Mouse (Mus musculus): ENCODE measurements around the gene Sec14l5.
A peak's percentile ranks its signal among the peaks of the same experiment; 100 is the strongest.

The Sec14l5 gene

DNA sequence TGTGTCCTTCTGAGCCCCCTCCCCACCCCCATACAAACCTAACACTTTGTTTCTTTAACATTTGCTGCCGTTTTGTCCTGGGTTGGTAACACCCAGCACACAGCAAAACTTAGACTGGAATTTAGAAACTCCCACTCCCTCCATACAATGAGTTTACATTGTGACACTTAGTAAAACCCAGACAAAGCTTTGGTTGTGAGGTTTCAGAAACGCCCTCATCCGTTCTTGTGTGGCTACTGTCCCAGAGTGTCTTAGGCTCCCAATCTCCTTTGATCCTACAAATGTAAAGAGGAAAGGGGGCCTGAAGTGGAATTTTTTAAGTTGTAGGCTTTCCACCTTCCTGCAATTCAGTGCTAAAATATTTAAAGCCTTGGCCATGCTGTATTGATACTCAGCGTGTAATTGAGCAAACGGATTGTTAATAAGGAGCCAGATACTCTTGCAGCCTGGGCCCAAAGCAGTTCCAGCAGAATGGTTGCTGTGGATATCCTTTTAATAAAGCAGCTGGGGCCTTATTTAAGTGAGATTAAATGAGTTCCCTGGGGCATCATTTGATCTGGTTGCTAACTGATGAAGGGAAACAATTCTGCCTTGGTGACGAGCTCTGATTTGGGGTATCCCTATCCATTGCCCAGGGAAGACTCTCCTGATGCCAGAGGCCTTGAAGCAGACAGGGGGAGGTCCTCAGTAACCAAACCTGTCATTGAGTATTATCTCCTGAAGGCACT, 6.6 kb downstream of the Sec14l5 start:
- DNase-seq (ENCODE audit: low spot score in 2 of 2): no peak

DNA sequence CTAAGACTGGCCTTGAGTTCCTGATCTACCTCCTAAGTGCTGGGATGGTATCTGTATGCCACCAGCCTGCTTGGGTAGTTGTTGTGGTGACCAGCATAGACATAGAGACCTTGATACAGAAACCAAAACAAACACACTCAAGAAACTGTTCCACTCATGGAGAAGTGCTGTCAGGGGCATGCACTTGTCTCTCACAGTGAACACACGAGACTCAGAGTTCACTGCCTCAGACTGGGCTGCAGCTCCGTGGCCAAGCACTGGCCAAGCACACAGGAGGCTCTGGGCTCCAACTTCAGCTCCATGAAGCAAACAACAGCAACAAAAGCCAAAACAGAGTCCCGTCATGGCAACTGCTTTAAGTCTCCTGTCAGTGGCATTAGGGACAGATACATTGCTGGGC, 8.1 kb downstream of the Sec14l5 start:
- DNase-seq (ENCODE audit: low spot score in 2 of 2): no peak

DNA sequence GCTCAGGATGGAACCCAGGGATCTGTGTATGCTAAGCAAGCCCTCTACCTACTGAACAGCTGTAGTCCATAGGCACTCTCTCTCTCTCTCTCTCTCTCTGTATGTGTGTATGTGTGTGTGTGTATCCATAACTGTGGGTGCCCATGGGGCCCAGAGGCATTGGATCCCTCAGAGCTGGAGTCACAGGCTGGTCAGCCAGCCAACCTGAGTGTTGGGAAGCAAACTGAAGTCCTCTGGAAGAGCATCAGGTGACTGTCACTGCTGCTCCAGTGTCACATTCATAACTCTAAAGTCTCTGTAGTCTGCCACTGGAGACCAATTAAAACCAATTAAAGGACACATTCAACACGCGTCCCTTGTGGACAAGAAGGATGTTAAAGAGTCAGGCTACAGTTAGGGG, 9.6 kb downstream of the Sec14l5 start:
- DNase-seq (ENCODE audit: low spot score in 2 of 2): no peak

DNA sequence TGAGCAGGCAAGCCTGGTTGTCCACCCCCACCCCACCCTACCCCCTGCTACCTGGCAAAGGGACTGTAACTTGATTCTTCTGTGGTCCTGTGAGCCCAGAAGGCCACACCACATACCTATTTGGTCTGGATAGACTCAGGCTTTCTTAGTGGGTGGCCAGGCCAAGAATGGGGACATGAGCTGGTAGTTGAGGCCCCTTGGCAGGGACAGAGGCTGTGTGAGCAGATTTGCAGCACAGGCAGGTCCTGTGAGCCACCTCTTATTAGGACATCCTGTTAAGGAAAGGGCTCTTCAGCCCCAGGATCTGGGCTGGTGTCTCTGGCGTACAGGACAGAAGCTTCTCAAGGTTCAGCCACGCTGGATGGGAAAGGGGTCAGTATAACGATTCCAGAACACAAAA, 10.2 kb downstream of the Sec14l5 start:
- no peak for DNase-seq (ENCODE audit: low spot score in 2 of 2)

DNA sequence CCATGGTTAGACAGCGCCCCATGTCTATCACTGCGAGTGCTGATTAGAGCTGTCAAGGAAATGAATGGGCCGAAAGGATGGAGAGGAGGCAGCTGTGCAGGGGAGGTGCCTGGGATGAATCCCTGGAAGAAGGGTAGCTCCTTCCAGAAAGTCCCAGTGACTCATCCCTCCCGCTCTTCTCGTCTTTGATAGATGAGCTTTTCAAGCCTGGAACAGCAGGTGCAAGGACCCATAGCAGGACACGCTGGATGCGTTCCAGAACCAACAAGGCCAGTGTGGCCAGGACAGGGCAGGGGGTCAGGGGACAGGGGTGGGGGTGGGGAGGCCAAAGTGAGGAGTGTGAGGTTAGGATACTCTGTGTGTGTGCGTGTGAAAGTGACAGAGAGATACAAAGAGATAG, 12.3 kb downstream of the Sec14l5 start:
- no peak for DNase-seq (ENCODE audit: low spot score in 2 of 2)

DNA sequence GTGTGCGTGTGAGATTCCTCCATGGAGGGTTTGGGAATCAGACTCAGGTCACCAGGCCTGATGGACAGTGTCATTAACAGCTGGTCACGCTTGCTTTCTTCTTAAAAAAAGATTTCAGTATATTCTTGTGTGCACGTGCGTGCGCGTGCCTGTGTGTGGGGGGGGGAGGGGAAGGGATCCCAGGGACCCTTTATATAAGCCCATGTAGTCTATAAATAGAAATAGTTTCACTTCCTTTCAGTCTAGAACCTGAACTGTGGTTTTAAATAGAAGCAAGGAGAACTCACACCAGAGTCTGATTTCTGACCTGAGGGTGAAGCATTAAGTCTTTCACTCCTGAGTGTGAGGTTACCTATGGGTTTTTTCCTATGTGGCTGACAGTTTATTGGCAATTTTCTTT, 17.4 kb downstream of the Sec14l5 start:
- DNase-seq (ENCODE audit: low spot score in 2 of 2): no peak

DNA sequence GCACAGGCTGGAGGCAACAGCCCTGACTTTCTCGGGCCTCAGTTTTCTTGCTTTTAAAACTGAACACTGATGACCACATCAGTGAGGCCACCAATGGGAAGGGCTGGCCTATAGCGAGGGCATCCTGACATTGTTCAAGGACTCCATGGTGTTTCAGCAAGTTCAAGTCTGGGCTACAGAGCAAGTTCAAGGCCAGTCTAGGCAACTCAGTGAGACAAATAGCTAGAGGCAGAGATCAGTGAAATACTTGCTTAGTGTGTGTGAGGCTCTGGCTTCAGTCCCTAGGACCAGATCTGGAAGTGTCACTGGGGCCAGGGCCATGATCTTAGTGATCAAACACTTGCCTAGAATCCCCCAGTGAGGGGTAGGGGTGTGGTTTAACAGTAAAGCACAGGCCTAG, 21.1 kb downstream of the Sec14l5 start:
- DNase-seq (ENCODE audit: low spot score in 2 of 2): no peak

DNA sequence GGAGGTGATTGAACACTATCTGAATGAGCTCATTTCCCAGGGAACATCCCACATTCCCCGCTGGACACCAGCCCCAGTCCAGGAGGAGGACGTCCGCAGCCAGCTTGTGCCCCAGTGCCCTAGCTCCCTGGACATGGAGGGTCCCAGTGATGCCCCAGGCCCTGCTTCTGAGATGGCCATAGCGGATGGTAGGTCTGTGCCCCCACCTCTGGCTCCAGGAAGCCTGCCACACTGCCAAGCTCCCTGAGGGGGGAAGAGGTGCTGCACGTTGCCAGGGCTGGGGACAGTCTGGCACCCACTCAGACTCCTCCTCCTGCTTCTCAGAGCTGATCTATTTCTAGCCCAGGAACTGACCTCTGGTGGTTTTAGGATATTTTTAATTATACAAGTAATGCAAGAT, 21.9 kb downstream of the Sec14l5 start:
- DNase-seq (ENCODE audit: low spot score in 2 of 2): no peak

DNA sequence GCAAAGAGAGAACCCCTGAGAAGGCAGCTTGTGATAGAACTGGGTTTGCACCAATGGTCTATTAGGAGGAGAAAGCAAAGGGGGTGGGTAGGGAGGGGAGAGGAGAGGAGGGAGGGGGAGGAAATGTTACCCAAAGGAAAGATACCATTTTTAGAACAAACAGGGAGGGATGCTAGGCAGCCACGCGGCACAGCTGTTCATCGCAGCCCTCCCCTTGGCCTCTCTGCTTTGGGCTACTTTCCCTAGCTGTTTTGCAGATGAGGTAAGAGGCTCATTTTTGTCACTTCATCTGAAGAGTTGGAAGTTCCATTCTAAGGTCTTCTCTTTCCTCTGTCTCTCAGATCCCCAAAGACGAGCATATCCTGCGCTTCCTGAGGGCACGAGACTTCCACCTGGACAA, 25.7 kb downstream of the Sec14l5 start:
- no peak for DNase-seq (ENCODE audit: low spot score in 2 of 2)

DNA sequence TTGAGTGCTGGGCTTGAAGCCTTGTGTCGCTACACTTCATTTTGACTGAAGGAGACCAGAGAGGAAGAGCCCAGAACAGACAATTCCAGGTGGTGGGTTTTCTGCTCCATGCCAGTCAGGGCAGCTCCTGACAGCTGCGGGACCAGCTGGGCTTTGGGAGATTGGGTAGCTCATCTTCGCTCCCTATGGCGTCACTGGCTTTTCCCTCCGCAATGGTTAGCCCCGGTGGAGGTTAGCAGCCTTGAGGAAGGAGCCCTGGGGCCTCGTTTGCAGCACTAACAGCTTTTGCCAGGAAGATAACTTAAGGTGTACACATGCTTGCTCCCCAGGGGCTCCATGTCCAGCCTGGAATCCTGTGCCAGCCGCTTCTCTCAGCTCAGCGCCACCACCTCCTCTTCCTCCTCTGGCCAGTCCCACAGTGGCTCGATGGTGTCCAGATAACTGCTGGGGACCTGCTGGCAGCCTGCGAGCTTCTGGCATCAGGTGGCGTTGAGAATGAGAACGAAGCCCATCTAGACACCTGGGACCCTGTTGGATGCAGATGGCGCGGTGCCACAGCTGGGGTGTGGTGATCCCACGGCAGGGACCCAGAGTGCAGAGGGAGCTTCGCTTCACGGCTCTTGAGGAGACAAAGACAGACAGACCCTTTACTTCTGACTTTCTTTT, 36.5 kb downstream of the Sec14l5 start:
- DNase-seq (ENCODE audit: low spot score in 2 of 2): no peak

DNA sequence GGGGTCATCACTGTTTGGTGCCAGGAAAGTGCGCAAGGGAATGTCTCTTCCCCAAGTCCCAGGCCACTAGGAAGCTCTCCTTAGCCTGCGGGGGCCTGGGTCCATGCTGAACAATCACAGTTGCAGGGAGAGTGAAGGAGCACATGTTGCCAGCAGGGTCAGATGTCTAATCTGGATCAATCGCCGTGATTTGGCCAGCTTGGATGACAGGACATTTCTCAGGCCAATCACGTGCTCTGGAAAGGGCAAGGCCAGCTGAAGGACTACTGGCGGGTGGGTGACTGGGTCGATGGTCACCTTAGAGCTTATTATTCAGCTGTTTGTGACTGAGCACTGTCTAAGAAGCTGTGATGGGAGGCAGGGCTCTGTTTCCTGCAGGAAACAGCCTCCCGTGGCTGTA, 37.2 kb downstream of the Sec14l5 start:
- no peak for DNase-seq (ENCODE audit: low spot score in 2 of 2)

DNA sequence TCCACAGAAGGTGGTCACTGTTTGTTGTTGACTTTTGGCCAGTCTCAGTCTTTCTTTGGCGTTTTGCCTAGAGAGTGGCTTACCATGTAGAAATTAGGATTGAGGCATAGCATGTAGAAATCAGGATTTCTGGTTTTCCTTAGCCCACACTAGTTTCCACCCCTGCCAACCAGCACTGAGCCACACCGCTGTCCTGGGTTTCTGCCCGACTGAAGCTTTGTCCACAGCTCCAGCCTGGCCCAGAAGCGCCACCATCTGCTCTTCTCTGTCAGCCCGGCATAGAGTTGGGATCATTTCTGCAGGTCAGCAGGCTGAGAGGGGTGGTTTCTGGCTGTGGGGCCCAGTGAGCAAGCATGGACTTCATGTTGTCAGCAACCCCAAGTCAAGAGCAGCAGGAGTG, 38.0 kb downstream of the Sec14l5 start:
- no peak for DNase-seq (ENCODE audit: low spot score in 2 of 2)

DNA sequence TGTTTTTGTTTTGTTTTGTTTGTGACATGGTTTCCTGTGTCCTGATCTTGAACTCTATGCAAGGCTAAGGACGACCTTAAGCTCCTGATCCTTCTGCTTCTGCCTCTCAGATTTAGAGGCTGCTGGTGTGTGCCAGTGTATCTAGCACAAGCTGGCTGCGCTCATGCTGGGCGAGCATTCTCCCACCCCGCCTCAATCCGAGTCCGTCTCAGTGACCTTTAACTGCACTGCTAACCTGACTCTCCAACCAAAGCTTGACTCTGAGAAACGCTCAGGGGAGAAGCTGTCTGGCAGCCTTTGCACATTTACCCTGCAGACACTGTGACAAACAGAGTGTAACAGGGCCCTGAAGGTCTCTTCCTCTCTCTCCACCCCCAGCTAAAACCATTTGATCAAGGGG, 38.8 kb downstream of the Sec14l5 start:
- no peak for DNase-seq (ENCODE audit: low spot score in 2 of 2)

DNA sequence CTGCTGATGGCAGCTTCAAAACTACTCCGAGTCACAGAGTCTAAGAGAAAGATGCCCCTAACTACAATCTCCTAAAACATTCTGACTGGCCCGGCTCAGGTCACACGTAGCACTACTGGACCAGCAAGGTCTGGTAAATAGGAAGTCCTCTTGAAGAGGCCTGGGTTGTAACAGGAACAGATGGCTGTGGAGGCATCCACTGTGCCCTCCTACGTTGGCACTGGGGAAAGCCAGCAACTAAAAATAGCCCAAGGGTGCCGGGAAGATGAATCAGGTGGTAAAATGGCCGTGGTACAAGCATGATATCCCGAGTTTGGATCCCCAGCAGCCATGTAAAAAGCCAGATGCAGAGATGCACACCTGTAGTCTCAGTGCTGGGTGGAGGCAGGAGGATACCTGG, 39.3 kb downstream of the Sec14l5 start:
- peak in 1 of 2 experiments; percentile 12 for DNase-seq (ENCODE audit: low spot score in 2 of 2)

DNA sequence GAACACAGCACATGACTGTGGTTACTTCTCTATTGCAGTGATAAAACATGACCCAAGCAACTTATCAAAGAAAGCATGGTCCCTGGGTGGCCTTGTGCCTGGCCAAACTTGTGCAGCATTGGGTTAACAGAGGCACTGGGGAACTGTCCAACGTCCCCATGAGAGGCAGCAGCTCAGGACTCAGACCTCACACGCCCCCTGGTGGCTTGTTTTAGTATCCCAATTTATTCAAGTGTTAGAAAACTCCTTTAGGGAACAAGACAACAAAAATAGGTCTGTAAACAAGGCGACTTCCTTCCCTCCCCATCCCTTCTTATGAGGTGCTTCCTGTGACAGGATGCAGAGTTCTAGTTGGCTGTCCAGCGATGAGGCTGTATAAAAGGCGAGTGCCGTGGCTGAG, 48.2 kb downstream of the Sec14l5 start:
- DNase-seq (ENCODE audit: low spot score in 2 of 2): peak in 1 of 2 experiments; percentile 23

DNA sequence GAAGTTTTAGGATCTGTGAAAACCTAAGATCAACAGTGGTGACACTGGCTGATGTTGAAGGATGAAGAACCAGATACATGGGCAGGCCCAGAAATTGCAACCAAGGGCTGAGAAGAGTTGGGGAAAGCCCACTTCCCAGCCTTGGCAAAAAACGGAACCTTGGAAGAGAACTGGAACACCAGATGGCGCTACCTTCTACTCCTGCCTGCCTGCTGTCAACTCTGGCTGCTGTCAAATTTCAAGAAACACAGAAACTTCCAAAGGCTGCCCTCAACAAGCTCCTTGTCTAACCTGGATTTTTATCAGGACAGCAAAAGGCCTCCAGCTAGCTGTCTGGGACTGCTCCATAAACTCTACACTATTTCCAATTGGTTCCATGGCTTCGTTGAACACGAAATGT, 55.8 kb downstream of the Sec14l5 start:
- peak in 1 of 2 experiments; percentile 39 for DNase-seq (ENCODE audit: low spot score in 2 of 2)

DNA sequence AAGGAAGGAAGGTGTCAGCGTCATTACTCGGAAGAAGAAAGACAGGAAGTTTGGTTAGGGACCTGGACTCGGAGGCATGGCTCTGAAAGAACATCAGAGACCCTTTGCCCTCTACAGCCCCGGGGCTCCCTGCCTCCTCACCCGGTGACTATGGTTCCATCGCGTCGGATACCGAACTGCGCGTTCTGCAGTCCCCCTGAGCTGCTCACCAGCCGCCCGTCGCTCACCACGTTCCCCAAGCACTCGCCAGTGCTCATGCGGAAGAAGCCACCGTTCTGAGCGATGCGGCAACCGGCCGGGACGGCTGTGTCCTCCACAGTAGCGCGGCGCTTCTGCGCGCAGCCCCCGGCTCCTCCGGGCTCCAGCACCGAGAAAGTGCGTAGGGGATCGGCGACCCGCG, 56.3 kb downstream of the Sec14l5 start:
- DNase-seq (ENCODE audit: low spot score in 2 of 2): no peak

DNA sequence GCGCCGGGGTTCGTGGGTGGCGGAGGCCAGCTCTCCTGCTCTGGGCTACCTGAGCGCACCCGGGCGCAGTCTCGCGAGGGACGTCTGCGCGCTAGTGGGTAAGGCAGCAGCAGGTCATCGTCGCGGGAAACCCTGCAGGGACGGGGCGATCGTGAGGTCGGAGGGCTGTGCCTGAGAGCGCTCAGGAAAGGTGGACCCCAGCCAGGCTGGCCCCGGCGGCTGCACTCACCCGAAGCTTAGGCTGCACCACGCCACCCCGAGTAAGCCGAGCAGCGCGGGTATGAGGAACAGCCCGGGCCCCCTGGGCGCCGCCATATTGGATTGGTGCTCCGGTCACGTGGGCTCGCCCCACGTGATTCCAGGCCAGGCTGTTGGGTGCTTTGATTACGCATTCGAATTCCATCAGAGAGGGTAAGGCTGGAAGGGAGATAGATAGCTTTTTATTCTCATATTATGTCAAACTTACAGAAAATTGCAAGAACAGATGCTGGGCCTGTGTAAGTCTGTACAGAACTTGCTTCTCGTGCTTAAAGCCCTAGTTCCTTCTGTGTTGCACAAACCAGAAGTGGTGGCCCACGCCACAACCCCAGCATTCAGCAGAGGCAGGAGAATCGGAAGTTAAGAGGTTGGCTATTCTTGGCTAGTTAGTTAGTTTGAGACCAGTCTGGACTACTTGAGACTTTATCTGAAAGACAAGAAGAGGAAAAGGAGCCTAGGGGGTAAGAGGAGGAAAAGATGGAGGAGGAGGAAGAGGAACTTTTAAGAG, 56.9 kb downstream of the Sec14l5 start, which contains the start of gene Nagpa:
Nagpa (minus strand) TSS at position 345 of the 766 bp plus-strand sequence.
- peak; percentile 65 to 75 for DNase-seq (ENCODE audit: low spot score in 2 of 2)

DNA sequence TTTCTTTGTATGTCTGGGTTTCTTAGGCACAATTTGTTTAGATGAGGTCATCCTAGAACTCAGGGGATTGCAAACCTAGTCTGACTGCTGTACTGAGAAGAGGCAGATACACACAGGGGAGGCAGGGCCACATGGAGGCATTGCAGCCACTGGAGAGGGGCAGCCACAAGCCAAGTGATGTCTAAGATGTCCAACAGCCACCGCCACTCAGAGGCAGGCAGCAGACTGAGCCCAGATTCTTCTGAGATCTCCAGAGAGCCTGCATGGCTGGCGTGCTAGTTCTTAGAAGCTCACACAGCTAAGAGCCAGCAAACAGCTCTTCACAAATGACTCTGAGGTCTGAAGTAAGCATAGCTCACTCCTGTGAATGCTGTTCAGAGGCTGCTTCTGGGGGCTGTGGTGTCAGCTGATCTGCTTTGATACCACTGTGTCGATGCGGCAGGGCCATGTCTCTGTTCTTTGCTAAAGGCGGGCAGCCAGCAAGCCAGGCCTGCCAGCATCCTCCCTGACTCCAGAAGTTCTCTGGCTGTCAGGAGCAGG, 58.6 kb downstream of the Sec14l5 start:
- no peak for DNase-seq (ENCODE audit: low spot score in 2 of 2)

DNA sequence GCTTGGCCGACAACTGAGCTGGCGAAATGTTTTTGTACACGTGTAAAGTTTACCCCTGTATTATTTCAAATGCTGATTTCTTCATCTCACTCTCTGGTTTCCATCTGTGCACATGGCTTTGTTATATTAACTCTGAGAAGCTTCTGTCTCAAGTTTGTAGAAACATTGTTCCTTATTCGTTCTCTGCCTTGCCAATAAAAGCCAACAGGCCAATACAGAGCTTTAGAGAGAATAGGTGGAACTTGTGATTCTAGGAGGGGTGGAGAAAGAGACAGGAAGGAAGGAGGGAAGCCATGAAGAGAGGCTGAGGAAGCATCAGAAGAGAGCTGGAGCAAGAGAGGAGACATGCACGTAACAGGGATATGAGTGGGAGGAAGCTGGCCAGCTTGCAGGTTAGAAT, 59.1 kb downstream of the Sec14l5 start:
- no peak for DNase-seq (ENCODE audit: low spot score in 2 of 2)

DNA sequence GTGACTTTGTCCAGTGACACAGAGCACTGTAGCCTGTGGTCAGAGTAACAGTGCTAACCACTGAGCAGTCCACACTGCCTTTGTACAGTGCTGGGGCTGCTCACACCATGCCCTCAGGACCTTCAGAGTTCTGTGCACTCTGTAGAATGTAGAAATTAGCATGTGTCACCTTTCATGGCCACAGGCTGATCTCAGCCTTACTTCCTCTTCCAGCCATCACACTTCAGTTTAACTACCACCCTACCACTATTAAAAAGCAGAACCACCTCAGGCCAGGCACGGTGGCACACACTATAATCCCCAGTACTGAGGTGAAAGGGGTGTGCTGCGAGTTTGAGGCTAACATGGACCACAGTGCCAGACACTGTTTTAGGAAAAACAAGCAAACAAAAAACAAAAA, 63.5 kb downstream of the Sec14l5 start:
- no peak for DNase-seq (ENCODE audit: low spot score in 2 of 2)

DNA sequence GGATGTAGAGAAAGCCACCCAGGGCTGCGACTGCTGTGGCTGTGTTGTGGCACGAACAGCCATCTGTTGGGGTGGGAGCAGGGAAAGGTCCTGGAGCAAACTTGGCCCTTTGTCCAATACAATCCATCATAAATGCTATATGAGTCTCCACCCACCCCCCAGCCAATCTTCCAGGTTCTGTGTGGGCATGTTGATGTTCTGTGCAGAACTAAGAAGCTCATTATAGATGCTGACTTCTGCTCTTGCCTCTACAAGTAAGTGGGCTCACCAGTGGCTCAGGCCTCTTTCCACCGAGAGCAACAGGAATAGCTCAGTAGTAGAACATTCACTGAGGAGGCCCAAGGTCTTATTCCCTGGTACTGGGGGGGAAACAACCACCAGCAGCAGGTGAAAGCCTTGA, 65.2 kb downstream of the Sec14l5 start:
- no peak for DNase-seq (ENCODE audit: low spot score in 2 of 2)

DNA sequence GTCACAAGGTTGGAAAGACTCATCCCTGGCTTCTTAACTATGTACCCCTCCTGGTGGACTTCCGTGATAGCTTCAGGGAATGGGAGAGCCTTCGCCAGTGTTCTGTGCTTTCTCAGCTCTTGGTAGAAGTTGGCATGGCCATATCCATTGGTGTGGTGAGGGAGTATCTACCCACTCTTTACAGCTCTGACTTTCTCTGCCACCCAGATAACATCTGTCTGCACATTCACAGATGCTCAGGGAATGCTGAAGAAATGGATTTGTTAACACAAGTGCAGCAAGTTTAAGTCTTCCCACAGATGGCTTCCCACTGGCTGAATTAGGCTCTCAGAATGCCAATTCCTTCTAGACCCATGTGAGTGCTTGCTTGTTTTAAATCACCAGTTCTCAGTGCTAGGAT, 67.2 kb downstream of the Sec14l5 start:
- DNase-seq (ENCODE audit: low spot score in 2 of 2): no peak

All from frontal cortex, postnatal 14 days (tissue).